Mouse (Mus musculus): ENCODE measurements around the gene Klk15. TPM values are rescaled to one million over a fixed set of nuclear protein-coding genes. Genes with fewer than 3 reads are reported as not detected.
"Not testable (repeated sequence)": the region's sequence is repeated elsewhere in the genome, so short reads cannot be mapped to it uniquely, and the experiment has no call there.

Gene Klk15
- total RNA-seq, 2 experiments from 2014 or later: not detected

GRCm38 (mm10) chr7:43967058-43967457 is 33.5 kb downstream of the Klk15 start:
- ATAC-seq (replicated peaks; ENCODE audit: low FRiP score, poor library complexity, severe bottlenecking): no peak

DNA sequence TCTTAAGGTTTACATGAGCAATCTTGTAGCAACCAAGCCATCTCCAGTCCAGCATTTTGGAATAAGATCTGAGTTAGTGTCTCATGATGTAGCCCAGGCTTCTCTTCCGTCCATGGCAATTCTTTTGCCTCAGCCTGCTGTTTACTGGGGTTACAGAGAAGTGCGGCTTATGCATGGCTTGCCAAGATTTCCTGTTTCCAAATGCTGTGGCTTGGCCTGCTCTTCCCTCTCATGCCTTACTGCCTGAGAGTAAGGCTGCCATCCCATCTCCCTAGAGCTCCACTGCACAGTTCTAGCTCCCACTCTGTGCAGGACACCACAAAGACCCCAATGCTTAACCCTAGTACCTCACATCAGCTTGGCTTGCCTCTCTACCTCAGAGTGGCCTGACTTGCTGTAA is 34.1 kb downstream of the Klk15 start:
- no peak for ATAC-seq (replicated peaks; ENCODE audit: low FRiP score, poor library complexity, severe bottlenecking)

GRCm38 (mm10) chr7:43975761-43976160 is 42.2 kb downstream of the Klk15 start, which contains the start of gene Klk1b9:
Gene Klk1b9, plus strand, starts transcription at chr7:43976061.
- ATAC-seq (replicated peaks; ENCODE audit: low FRiP score, poor library complexity, severe bottlenecking): not testable (repeated sequence)

GRCm38 (mm10) chr7:43985657-43986056 is 52.1 kb downstream of the Klk15 start:
- no peak for ATAC-seq (replicated peaks; ENCODE audit: low FRiP score, poor library complexity, severe bottlenecking)

Other genes starting within 250 kb of the Klk15 start
- gene Klk14, start 243.3 kb upstream of the Klk15 start, total RNA-seq (2015; ENCODE audit: low replicate concordance): not detected in 2 replicates
- not detected in 2 replicates for gene Klk14, start 243.3 kb upstream of the Klk15 start, total RNA-seq (2017; ENCODE audit: low replicate concordance)
- not detected in 2 replicates for gene Klk13, start 221.2 kb upstream of the Klk15 start, total RNA-seq (2015; ENCODE audit: low replicate concordance)
- gene Klk13, start 221.2 kb upstream of the Klk15 start, total RNA-seq (2017; ENCODE audit: low replicate concordance): not detected in 2 replicates
- gene Klk12, start 164.8 kb upstream of the Klk15 start, total RNA-seq (2015; ENCODE audit: low replicate concordance): not detected in 2 replicates
- gene Klk12, start 164.8 kb upstream of the Klk15 start, total RNA-seq (2017; ENCODE audit: low replicate concordance): not detected in 2 replicates
- not detected in 2 replicates for gene Klk11, start 159.1 kb upstream of the Klk15 start, total RNA-seq (2015; ENCODE audit: low replicate concordance)
- not detected in 2 replicates for gene Klk11, start 159.1 kb upstream of the Klk15 start, total RNA-seq (2017; ENCODE audit: low replicate concordance)
- not detected in 2 replicates for gene Klk10, start 152.7 kb upstream of the Klk15 start, total RNA-seq (2015; ENCODE audit: low replicate concordance)
- not detected in 2 replicates for gene Klk10, start 152.7 kb upstream of the Klk15 start, total RNA-seq (2017; ENCODE audit: low replicate concordance)
- not detected in 2 replicates for gene Klk9, start 141.8 kb upstream of the Klk15 start, total RNA-seq (2015; ENCODE audit: low replicate concordance)
- gene Klk9, start 141.8 kb upstream of the Klk15 start, total RNA-seq (2017; ENCODE audit: low replicate concordance): not detected in 2 replicates
- gene Klk8, start 136.2 kb upstream of the Klk15 start, total RNA-seq (2015; ENCODE audit: low replicate concordance): not detected in 2 replicates
- gene Klk8, start 136.2 kb upstream of the Klk15 start, total RNA-seq (2017; ENCODE audit: low replicate concordance): not detected in 2 replicates
- not detected in 2 replicates for gene Klk7, start 122.4 kb upstream of the Klk15 start, total RNA-seq (2015; ENCODE audit: low replicate concordance)
- gene Klk7, start 122.4 kb upstream of the Klk15 start, total RNA-seq (2017; ENCODE audit: low replicate concordance): not detected in 2 replicates
- gene Klk6, start 109.2 kb upstream of the Klk15 start, total RNA-seq (2015; ENCODE audit: low replicate concordance): not detected in 2 replicates
- gene Klk6, start 109.2 kb upstream of the Klk15 start, total RNA-seq (2017; ENCODE audit: low replicate concordance): not detected in 2 replicates
- not detected in 2 replicates for gene Klk5, start 91.8 kb upstream of the Klk15 start, total RNA-seq (2015; ENCODE audit: low replicate concordance)
- gene Klk5, start 91.8 kb upstream of the Klk15 start, total RNA-seq (2017; ENCODE audit: low replicate concordance): not detected in 2 replicates
- gene Klk4, start 52.6 kb upstream of the Klk15 start, total RNA-seq (2015; ENCODE audit: low replicate concordance): not detected in 2 replicates
- not detected in 2 replicates for gene Klk4, start 52.6 kb upstream of the Klk15 start, total RNA-seq (2017; ENCODE audit: low replicate concordance)
- gene Klk1b8, start 16.9 kb downstream of the Klk15 start, total RNA-seq (2015; ENCODE audit: low replicate concordance): not detected in 2 replicates
- not detected in 2 replicates for gene Klk1b8, start 16.9 kb downstream of the Klk15 start, total RNA-seq (2017; ENCODE audit: low replicate concordance)
- not detected in 2 replicates for gene Klk1b1, start 33.0 kb downstream of the Klk15 start, total RNA-seq (2015; ENCODE audit: low replicate concordance)
- gene Klk1b1, start 33.0 kb downstream of the Klk15 start, total RNA-seq (2017; ENCODE audit: low replicate concordance): not detected in 2 replicates
- gene Klk1b9, start 42.3 kb downstream of the Klk15 start, total RNA-seq (2015; ENCODE audit: low replicate concordance): not detected in 2 replicates
- not detected in 2 replicates for gene Klk1b9, start 42.3 kb downstream of the Klk15 start, total RNA-seq (2017; ENCODE audit: low replicate concordance)
- not detected in 2 replicates for gene Klk1b11, start 62.1 kb downstream of the Klk15 start, total RNA-seq (2015; ENCODE audit: low replicate concordance)
- gene Klk1b11, start 62.1 kb downstream of the Klk15 start, total RNA-seq (2017; ENCODE audit: low replicate concordance): not detected in 2 replicates
- gene Klk1b26, start 78.4 kb downstream of the Klk15 start, total RNA-seq (2015; ENCODE audit: low replicate concordance): not detected in 2 replicates
- gene Klk1b26, start 78.4 kb downstream of the Klk15 start, total RNA-seq (2017; ENCODE audit: low replicate concordance): not detected in 2 replicates
- gene Klk1b27, start 118.5 kb downstream of the Klk15 start, total RNA-seq (2015; ENCODE audit: low replicate concordance): not detected in 2 replicates
- gene Klk1b27, start 118.5 kb downstream of the Klk15 start, total RNA-seq (2017; ENCODE audit: low replicate concordance): not detected in 2 replicates
- not detected in 2 replicates for gene Klk1b21, start 168.6 kb downstream of the Klk15 start, total RNA-seq (2015; ENCODE audit: low replicate concordance)
- not detected in 2 replicates for gene Klk1b21, start 168.6 kb downstream of the Klk15 start, total RNA-seq (2017; ENCODE audit: low replicate concordance)
- not detected in 2 replicates for gene Klk1b22, start 178.9 kb downstream of the Klk15 start, total RNA-seq (2015; ENCODE audit: low replicate concordance)
- not detected in 2 replicates for gene Klk1b22, start 178.9 kb downstream of the Klk15 start, total RNA-seq (2017; ENCODE audit: low replicate concordance)
- gene Klk1b16, start 203.0 kb downstream of the Klk15 start, total RNA-seq (2015; ENCODE audit: low replicate concordance): not detected in 2 replicates
- not detected in 2 replicates for gene Klk1b16, start 203.0 kb downstream of the Klk15 start, total RNA-seq (2017; ENCODE audit: low replicate concordance)

Measured in erythroid progenitor cell, adult 5-6 weeks (primary cell).